Mouse (Mus musculus) C2C12 (cell line): ENCODE measurements around the gene Ctse. TPM values are rescaled to one million over a fixed set of nuclear protein-coding genes. Genes with fewer than 3 reads are reported as not detected.
A peak's percentile ranks its signal among the peaks of the same experiment; 100 is the strongest.

ENCODE experiments used
- H3K27me3 ChIP-seq: one replicate; pipeline ENCODE4 v1.6.1; 2011; ENCODE audit not compliant: control insufficient read depth, insufficient read depth, insufficient read length
- H3K36me3 ChIP-seq: one replicate; pipeline ENCODE4 v1.6.1; 2011; ENCODE audit not compliant: control insufficient read depth, insufficient read depth
- H3K4me3 ChIP-seq: one replicate; pipeline ENCODE4 v1.5.1; 2011; ENCODE audit warnings: mild to moderate bottlenecking, control low read depth; ENCODE audit not compliant: poor library complexity, insufficient read depth, severe bottlenecking
- H3K79me2 ChIP-seq: one replicate; pipeline ENCODE4 v1.6.1; 2011; ENCODE audit not compliant: control insufficient read depth, insufficient read depth
- H3K79me3 ChIP-seq: one replicate; pipeline ENCODE4 v1.6.1; 2011; ENCODE audit warnings: low read depth, control low read depth
- H3ac ChIP-seq: one replicate; pipeline ENCODE3; 2011; ENCODE audit warnings: low read depth; ENCODE audit not compliant: control insufficient read depth, insufficient read length
- CEBPB ChIP-seq: IDR thresholded peaks from one replicate; pipeline ENCODE4 v1.6.1; 2011; ENCODE audit warnings: low read depth, mild to moderate bottlenecking, control low read depth, moderate library complexity
- CTCF ChIP-seq: IDR thresholded peaks from one replicate; pipeline ENCODE4 v1.5.1; 2011; ENCODE audit not compliant: control insufficient read depth, insufficient read depth, insufficient read length
- FOSL1 ChIP-seq: IDR thresholded peaks from one replicate; pipeline ENCODE4 v1.8.0; 2011; ENCODE audit warnings: mild to moderate bottlenecking, low read length; ENCODE audit not compliant: poor library complexity, insufficient read depth, severe bottlenecking
- MAX ChIP-seq: IDR thresholded peaks from one replicate; pipeline ENCODE4 v1.6.1; 2011; ENCODE audit warnings: mild to moderate bottlenecking, control low read depth
- MYOD1 ChIP-seq: IDR thresholded peaks from one replicate; pipeline ENCODE4 v1.6.1; 2011; ENCODE audit warnings: low read depth; ENCODE audit not compliant: control insufficient read depth, insufficient read length
- MYOG ChIP-seq: IDR thresholded peaks from one replicate; pipeline ENCODE4 v1.6.1; 2011; ENCODE audit not compliant: control insufficient read depth, insufficient read length; ENCODE audit errors: extremely low read depth
- USF1 ChIP-seq: IDR thresholded peaks from one replicate; pipeline ENCODE4 v1.6.1; 2011; ENCODE audit warnings: low read depth, mild to moderate bottlenecking, control low read depth, moderate library complexity
- polyA plus RNA-seq: library from polyadenylated mRNA; unstranded; fragments of >200 nt; fragmentation: generic; extraction: Trizol; gene quantifications from one replicate; pipeline ENCODE4 v1.2.1, GENCODE M21; 2012; ENCODE audit warnings: missing spikeins

The Ctse gene
- polyA plus RNA-seq, 1 experiment, result not detected

DNA sequence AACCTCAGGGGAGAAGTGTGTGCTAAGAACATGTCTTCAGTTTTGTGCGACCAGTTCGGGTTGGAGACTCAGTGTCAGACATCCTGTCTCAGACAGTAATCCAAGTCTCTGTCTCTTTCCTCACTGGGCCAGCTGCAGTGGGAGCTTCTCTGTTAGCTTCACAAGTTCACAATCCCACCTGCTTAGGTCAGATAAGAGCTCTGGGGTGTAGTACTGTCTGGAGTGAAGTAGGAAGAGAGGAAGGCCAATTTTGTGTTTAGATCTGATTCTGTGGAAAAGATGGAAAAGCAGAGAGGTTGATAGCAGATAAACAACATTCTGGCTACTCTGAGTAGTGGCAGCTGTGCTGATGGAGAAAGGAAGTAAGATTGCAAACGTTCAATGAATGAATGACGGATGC is 61.5 kb downstream of the Ctse start:
- Histone ChIP-seq H3K36me3 (peaks cover 7% of the 10 kb centered on the region), H3K27me3 (no peaks in the 10 kb centered on the region), H3ac (no peak overlapping the region), H3K4me3 (no peak overlapping the region), H3K79me2 (no peaks in the 10 kb centered on the region), H3K79me3 (no peaks in the 10 kb centered on the region)
- no peak for TF ChIP-seq CTCF
- no peak for TF ChIP-seq CEBPB
- no peak for TF ChIP-seq MAX
- no peak for TF ChIP-seq FOSL1
- TF ChIP-seq MYOG, result no peak
- TF ChIP-seq MYOD1, result no peak
- TF ChIP-seq USF1, result no peak

GRCm38 (mm10) chr1:131700447-131700846 is 62.3 kb downstream of the Ctse start:
- H3ac ChIP-seq, result no peak overlapping the region
- no peaks in the 10 kb centered on the region for H3K79me3 ChIP-seq
- H3K79me2 ChIP-seq, result no peaks in the 10 kb centered on the region
- no peak for TF ChIP-seq CTCF
- no peak for TF ChIP-seq FOSL1
- TF ChIP-seq USF1, result no peak
- TF ChIP-seq MYOD1, result no peak
- no peak for TF ChIP-seq MYOG
- no peaks in the 10 kb centered on the region for H3K27me3 ChIP-seq
- peaks cover 7% of the 10 kb centered on the region for H3K36me3 ChIP-seq
- no peak overlapping the region for H3K4me3 ChIP-seq

DNA sequence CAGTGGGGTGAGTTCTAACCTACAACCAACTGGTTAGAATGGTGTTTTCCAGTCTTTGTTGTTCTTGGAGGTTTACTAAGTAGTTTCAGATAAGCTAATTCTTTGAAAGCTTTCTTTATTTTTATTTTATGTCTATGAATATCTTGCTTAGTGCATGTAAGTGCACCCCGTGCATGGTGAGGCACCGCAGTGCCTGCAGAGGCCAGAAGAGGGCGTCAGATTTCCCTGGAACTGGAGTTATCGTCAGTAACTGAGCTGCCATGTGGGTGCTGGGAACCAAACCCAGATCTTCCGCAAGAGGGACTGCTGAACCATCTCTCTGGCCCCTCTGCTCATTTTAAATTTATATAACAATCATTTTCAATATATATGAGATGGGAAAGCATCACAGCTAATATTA is 63.3 kb downstream of the Ctse start:
- no peak overlapping the region for H3K4me3 ChIP-seq
- no peaks in the 10 kb centered on the region for H3K79me2 ChIP-seq
- H3K36me3 ChIP-seq, result peaks cover 7% of the 10 kb centered on the region
- H3K79me3 ChIP-seq, result no peaks in the 10 kb centered on the region
- TF ChIP-seq MAX, result no peak
- TF ChIP-seq CTCF, result no peak
- TF ChIP-seq MYOD1, result no peak
- TF ChIP-seq USF1, result no peak
- no peak for TF ChIP-seq FOSL1
- TF ChIP-seq CEBPB, result no peak
- no peak for TF ChIP-seq MYOG
- no peak overlapping the region for H3ac ChIP-seq
- no peaks in the 10 kb centered on the region for H3K27me3 ChIP-seq

DNA sequence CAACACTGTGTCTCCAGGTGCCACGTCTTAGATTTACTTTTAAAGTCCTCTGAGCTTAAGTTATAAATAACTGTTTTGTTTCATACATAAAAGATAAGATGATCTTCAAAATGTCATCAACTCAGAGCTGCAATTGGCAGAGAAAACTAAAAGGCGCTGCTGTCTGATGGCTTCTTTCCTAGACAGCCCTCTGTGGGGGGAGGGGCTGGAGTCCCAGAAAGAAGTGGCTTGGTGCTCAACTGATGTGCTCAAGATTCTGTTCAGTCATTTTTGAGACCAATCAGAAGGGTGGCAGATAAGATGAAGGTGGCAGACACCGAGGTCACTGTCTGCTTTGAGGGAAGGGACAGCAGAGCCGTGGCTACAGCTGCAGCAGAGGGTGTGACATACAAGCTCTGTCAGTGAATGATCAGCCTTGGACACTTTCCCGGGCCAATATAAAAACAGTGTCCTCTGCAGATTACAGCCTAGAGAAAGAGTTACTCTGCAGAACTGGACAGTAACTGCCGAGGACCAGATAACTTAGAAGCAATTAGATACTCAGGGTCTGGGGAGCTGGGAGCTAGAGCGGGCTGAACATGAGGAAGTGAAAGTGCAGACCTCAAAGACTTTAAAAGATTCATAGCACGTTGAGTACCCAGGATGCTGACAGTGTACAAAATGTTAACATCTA is 64.1 kb downstream of the Ctse start:
- no peak overlapping the region for H3K4me3 ChIP-seq
- no peaks in the 10 kb centered on the region for H3K27me3 ChIP-seq
- H3K79me2 ChIP-seq, result no peaks in the 10 kb centered on the region
- no peak for TF ChIP-seq MYOG
- TF ChIP-seq USF1, result no peak
- TF ChIP-seq MAX, result no peak
- TF ChIP-seq MYOD1, result no peak
- no peaks in the 10 kb centered on the region for H3K79me3 ChIP-seq
- H3K36me3 ChIP-seq, result peaks cover 7% of the 10 kb centered on the region
- H3ac ChIP-seq, result no peak overlapping the region

- TF ChIP-seq CTCF, result no peak
- no peak for TF ChIP-seq MYOG
- TF ChIP-seq FOSL1, result no peak
- no peak for TF ChIP-seq MAX
- TF ChIP-seq CEBPB, result no peak
- no peak for TF ChIP-seq MYOD1
- TF ChIP-seq USF1, result no peak
- Histone ChIP-seq H3K79me2 (no peaks in the 10 kb centered on the region), H3K27me3 (no peaks in the 10 kb centered on the region), H3K36me3 (peaks cover 5% of the 10 kb centered on the region), H3ac (no peak overlapping the region), H3K79me3 (no peaks in the 10 kb centered on the region), H3K4me3 (no peak overlapping the region)
Measured at GRCm38 (mm10) chr1:131703482-131703881, 65.4 kb downstream of the Ctse start.

DNA sequence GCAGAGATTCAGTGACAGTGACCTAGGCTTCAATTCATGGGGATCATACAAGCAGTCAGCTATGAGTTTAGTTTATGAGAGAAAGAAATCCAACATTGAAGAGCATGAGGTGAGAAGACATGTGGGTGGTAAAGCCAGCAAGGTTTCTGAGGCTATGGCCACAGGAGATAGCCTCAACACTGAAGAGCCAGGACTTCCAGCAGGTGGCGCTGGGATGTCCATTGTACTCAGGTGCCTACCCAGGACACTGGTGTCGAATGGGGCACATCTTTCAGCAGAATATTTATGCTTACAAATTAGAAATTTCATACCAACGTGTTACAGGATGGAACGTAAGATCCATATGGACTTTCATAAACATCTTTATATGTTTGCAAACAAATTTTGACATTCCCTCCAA is 70.2 kb downstream of the Ctse start:
- TF ChIP-seq MYOG (no peak), CEBPB (no peak), USF1 (no peak), MAX (no peak), FOSL1 (no peak), CTCF (peak; percentile 63), MYOD1 (no peak)
- Histone ChIP-seq H3ac (no peak overlapping the region), H3K79me3 (no peaks in the 10 kb centered on the region), H3K36me3 (no peaks in the 10 kb centered on the region), H3K27me3 (no peaks in the 10 kb centered on the region), H3K4me3 (no peak overlapping the region), H3K79me2 (no peaks in the 10 kb centered on the region)

DNA sequence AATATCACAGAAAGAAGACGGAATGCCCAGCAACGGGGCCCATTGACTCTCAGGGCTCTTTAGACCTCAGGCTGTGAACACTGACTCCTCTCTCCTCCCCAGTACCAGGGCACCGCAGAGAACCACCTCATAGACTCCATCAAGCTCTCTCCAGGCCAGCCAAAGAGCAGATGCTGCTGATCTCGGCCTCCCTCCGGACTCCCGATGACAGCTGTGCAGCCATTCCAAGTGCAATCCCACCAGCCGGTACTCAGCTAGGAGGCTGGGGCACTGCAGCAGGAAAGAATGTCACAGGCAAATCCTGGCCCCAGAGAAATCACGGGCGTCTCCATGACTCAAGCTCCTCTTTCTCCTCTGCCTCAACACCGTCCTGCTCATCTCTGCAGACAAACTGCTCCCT is 73.4 kb downstream of the Ctse start:
- H3K79me2 ChIP-seq, result no peaks in the 10 kb centered on the region
- no peak overlapping the region for H3ac ChIP-seq
- H3K4me3 ChIP-seq, result no peak overlapping the region
- H3K27me3 ChIP-seq, result no peaks in the 10 kb centered on the region
- H3K79me3 ChIP-seq, result no peaks in the 10 kb centered on the region
- no peaks in the 10 kb centered on the region for H3K36me3 ChIP-seq
- TF ChIP-seq MYOD1 (no peak), MYOG (no peak), USF1 (no peak), FOSL1 (no peak), CTCF (no peak), CEBPB (no peak), MAX (no peak)
